Mouse (Mus musculus) forebrain, postnatal 0 days (tissue): ENCODE measurements at regions not wholly inside any gene's neighbourhood (a gene's known extent, or its start where the extent isn't known, plus 50 kb on each side); places are given as distances from the start of the nearest gene placed in this dataset.
"Not testable (repeated sequence)": the region's sequence is repeated elsewhere in the genome, so short reads cannot be mapped to it uniquely, and the experiment has no call there.

ENCODE experiments used
- ATAC-seq: fragments of 200-750 bp; cut with Nextera tagmentation; 2 replicates; pipeline ENCODE4 v1.8.0; 2017; ENCODE audit warnings: mild to moderate bottlenecking, moderate library complexity
- DNase-seq: peaks from one replicate; pipeline ENCODE4 v3.0.0-alpha.2; 2015
- H3K27ac ChIP-seq: fragments of 300-500 bp; sonication (generic); 2 replicates; pipeline ENCODE4 v1.5.1; 2014; ENCODE audit warnings: low read depth, mild to moderate bottlenecking, antibody characterized with exemption, low read length, moderate library complexity, mixed read lengths
- H3K27me3 ChIP-seq: fragments of 300-500 bp; sonication (generic); 2 replicates; pipeline ENCODE4 v1.6.1; 2014; ENCODE audit warnings: mild to moderate bottlenecking, low read length, mixed read lengths; ENCODE audit not compliant: insufficient read depth
- H3K36me3 ChIP-seq: fragments of 300-500 bp; sonication (generic); 2 replicates; pipeline ENCODE4 v1.6.1; 2014; ENCODE audit warnings: mild to moderate bottlenecking, moderate library complexity; ENCODE audit not compliant: insufficient read depth
- H3K4me1 ChIP-seq: fragments of 300-500 bp; sonication (generic); 2 replicates; pipeline ENCODE4 v1.6.1; 2014; ENCODE audit warnings: antibody characterized with exemption; ENCODE audit not compliant: insufficient read depth
- H3K4me2 ChIP-seq: fragments of 300-500 bp; sonication (generic); 2 replicates; pipeline ENCODE4 v1.6.1; 2014; ENCODE audit warnings: low read depth, mild to moderate bottlenecking, moderate library complexity
- H3K4me3 ChIP-seq: fragments of 300-500 bp; sonication (generic); 2 replicates; pipeline ENCODE4 v1.5.1; 2014; ENCODE audit warnings: low read depth, low read length, mixed read lengths
- H3K9ac ChIP-seq: fragments of 300-500 bp; sonication (generic); 2 replicates; pipeline ENCODE4 v1.6.1; 2014; ENCODE audit warnings: mild to moderate bottlenecking
- H3K9me3 ChIP-seq: fragments of 300-500 bp; sonication (generic); 2 replicates; pipeline ENCODE4 v1.6.1; 2016; ENCODE audit warnings: low read length
- WGBS: fragments of 180-500 bp; shearing (Covaris S2); extraction: QIAGEN DNeasy Blood & Tissue Kit; methylation state at CpG from one replicate; pipeline ENCODE4 v1.1.7; 2014; 5-methylcytosine and 5-hydroxymethylcytosine counted together

DNA sequence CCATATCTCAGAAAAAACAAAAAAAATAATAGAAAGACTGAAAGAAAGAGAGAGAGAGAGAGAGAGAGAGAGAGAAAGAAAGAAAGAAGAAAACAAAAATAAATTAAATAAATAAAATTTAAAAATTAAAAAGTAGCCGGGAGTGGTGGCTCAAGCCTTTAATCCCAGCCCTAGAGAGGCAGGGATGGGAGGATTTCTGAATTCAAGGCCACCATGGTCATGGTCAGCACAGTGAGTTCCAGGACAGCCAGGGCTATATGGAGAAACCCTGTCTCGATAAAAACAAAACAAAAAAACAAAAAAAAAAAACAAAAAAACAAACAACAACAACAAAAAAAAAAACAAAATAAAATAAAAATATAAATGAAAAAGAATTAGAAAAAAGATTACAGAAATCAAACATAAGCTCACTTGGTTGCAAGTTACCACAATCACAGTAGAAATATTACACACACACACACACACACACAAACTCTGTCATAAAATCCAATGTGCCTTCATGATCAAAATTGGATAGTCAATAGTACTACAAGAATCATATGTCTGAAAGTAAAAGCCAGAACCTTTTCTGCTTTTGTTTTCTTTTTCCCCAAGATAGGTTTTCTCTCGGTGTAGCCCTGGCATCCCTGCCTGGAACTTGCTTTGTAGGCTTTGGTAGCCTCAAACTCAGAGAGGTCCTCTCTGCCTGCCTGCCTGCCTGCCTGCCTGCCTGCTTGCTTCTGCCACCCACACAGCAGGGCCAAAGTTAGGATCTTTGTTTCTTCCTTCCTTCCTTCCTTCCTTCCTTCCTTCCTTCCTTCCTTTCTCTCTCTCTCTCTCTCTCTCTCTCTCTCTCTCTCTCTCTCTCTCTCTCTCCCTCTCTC, 476.1 kb upstream of the Olfr161 start:
- ATAC-seq, result peak; percentile 77; the same call in 1 of the 2 replicates
- not testable (repeated sequence) for H3K36me3 ChIP-seq, H3K27me3 ChIP-seq, H3K4me1 ChIP-seq, H3K27ac ChIP-seq, H3K9me3 ChIP-seq, H3K4me2 ChIP-seq, H3K4me3 ChIP-seq, DNase-seq, H3K9ac ChIP-seq
- WGBS, result 63% methylated on average over 2 of the region's 3 CpGs

DNA sequence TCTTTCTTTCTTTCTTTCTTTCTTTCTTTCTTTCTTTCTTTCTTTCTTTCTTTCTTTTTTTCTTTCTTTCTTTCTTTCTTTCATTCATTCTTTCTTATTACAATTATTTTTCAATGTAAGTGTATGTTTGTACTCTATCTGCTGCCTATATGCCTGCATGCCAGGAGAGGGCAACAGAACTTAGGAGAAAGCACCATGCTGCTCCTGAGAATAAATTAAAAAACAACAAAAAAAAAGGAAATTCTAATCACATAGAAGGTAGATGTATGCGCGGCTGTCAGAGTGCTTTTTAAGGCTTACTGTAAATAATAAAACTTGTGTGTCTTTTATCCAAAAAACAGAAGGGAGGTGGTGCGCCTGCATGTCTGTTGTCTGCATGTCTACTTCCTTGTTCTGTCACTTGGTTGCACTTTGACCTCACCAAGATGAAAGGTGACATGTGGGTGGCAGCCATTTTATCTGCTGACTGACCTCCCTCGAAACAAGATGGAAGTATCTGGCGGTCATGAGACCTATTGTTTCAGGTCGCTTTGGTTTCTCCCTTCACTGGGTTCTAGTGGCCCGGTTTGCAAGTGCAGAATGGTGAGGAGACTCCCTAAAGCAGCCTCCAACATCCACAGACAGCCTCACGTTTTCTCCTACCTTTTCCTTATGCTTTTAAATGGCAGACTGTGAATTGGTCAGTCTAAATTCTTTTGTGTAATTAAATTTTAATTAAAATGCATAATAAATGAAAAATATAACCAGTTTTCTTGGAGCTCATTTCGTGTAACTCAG, 475.3 kb upstream of the Olfr161 start:
- H3K4me1 ChIP-seq, H3K4me3 ChIP-seq, H3K36me3 ChIP-seq, H3K4me2 ChIP-seq, H3K27me3 ChIP-seq, H3K9ac ChIP-seq, H3K27ac ChIP-seq, H3K9me3 ChIP-seq, DNase-seq: not testable (repeated sequence)
- WGBS, result 78% methylated on average over 8 of the region's 9 CpGs
- peak; percentile 51 for ATAC-seq

DNA sequence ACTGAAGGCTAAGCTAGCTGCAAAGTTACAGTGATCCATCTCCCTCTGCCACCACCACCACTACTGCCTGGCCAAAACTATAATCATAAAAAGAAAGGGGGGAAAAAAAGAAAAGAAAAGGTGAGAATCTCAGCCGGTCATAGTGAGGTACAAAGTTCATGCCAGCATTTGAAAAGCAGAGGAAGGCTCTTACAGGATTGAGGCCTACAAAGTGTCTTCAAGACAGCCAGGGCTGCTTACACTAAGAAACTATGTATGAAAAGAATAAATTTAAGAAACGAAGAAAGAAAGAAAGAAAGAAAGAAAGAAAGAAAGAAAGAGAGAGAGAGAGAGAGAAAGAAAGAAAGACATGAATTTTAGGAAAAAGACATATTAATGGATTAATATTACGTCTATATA, 474.7 kb upstream of the Olfr161 start:
- not testable (repeated sequence) for H3K4me2 ChIP-seq, H3K27me3 ChIP-seq, DNase-seq, H3K27ac ChIP-seq, H3K9me3 ChIP-seq, H3K36me3 ChIP-seq, ATAC-seq, H3K4me3 ChIP-seq, H3K9ac ChIP-seq, H3K4me1 ChIP-seq
- WGBS, result 89% methylated on average over 2 of the region's 3 CpGs

DNA sequence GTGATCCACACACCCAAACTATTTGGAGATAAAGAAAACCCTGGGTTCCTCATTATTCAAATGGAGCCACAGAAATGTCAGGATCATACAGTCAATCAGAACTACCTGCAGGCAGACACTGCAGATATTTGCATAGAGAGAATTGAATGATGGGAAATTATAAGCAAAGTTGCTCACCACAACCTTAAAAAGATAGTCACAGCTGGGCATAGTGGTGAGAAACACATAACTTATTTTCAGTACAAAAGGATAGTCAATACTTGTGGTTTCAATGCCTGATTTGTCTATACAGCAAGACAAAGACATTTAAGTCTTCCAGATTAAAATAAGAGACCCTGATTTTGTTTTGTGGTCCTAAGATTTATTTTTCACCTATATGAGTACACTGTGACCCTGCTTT, 469.6 kb upstream of the Olfr161 start:
- not testable (repeated sequence) for H3K27me3 ChIP-seq, DNase-seq, H3K4me1 ChIP-seq, H3K27ac ChIP-seq, H3K4me3 ChIP-seq, H3K9ac ChIP-seq, H3K4me2 ChIP-seq, H3K9me3 ChIP-seq, ATAC-seq, H3K36me3 ChIP-seq

DNA sequence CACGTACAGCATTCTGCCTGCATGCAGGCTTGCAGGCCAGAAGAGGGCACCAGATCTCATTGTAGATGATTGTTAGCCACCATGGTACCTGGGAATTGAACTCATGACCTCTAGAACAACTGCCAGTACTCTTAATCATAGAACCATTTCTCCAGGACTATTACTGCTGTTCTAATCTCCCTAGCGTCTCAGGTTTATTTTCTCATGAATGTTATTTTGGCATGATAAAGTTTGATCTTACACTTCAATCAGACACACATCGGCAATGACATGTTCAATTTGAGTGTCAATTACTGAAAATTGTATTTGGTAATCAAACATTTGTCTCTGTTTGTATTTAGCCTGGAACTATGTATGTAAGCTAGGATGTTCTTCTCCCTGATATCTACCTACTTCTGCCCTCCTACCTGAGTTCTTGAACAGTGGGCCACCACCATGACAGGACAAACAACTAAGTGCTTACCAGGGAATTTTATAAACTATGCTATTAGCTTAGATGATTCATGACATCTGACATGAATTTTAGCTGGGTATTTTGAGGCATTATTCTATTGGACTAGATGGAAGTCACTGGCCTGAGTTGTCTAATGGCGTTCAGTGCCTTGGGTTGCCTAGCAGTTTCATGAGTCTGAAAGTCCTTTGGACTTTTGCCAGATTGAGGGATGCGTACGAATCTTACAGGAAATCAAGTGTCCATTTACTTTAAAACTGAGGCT, 468.5 kb upstream of the Olfr161 start:
- H3K27me3 ChIP-seq, H3K4me2 ChIP-seq, H3K36me3 ChIP-seq, H3K9me3 ChIP-seq, H3K4me3 ChIP-seq, ATAC-seq, H3K9ac ChIP-seq, H3K27ac ChIP-seq, DNase-seq, H3K4me1 ChIP-seq: not testable (repeated sequence)
- WGBS, result 53% methylated on average over 4 of the region's 6 CpGs

DNA sequence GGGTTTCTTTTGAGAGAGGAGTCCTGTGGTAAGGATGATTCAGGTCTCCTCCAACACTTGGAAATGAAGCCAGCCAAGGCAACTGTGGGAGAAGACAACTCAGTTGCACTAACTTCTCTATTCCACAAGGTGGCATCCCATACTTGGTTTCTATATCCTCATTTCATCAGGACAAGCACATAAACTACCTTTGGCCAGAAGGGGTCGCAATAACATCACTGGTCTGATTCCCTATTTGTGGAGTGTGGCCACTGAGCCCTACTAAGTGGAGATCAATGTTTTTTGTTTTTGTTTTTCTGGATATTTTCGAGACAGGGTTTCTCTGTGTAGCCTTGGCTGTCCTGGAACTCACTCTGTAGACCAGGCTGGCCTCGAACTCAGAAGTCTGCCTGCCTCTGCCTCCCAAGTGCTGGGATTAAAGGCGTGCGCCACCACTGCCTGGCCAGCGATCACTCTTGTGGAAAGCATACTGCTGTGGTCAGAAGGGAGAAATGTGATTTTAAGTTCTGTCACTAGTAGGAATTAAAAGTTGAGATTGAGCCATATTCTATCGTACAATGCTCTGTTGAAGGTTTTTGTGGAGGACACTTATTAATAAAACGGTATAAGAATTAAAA, 467.9 kb upstream of the Olfr161 start:
- H3K36me3 ChIP-seq, H3K4me2 ChIP-seq, H3K4me1 ChIP-seq, H3K27me3 ChIP-seq, H3K27ac ChIP-seq, ATAC-seq, H3K9ac ChIP-seq, H3K4me3 ChIP-seq, DNase-seq, H3K9me3 ChIP-seq: not testable (repeated sequence)
- WGBS, result 70% methylated on average over 8 of the region's 8 CpGs

DNA sequence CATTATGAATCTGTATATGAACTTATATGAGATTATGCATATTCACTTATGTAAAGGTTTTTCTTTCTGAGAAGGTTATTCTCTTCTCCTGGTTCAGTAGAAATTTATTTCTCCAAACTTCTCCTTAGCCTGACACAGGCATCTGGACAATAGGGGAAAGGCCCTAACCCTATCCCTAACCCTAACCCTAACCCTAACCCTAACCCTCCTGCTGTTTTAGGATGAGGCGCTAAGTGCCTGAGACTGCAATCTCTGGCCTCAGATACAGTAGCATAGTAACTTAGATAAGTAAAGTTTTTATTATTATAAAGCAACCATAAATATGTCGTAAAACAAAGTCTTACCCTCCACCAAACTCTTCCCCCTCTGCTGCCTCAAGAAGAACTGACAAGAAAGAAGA, 463.5 kb upstream of the Olfr161 start:
- WGBS, result 47% methylated on average over 2 of the region's 2 CpGs
- not testable (repeated sequence) for ATAC-seq, H3K9me3 ChIP-seq, H3K4me2 ChIP-seq, H3K27ac ChIP-seq, H3K9ac ChIP-seq, H3K36me3 ChIP-seq, H3K27me3 ChIP-seq, H3K4me3 ChIP-seq, H3K4me1 ChIP-seq, DNase-seq
